Mouse (Mus musculus) right cerebral cortex, adult 18-20 months (tissue): ENCODE measurements around the gene Tie1.

Source experiments
- DNase-seq: peaks from one replicate; pipeline ENCODE4 v3.0.0; 2022; ENCODE audit warnings: mixed read lengths

Gene Tie1

DNA sequence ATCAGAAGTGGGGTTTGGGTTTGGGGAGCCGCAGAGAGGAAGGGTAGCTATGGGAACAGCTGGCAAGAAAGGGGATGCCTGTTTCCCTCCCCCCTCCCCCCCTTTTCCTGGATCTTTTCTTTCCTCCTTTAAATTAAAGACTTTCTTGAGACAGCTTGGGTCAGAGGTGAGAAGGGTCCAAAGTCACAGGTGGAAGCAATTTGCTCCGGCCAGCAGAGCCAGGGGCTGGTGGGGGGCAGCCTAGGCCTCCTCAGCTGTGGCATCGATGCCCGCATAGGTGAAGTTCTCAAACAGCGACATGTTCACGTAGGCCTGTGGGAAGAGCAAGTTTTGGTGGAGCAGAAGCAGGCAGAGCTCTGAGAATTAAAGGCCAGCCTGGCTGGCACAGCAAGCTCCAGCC, 18.6 kb downstream of the Tie1 start:
- DNase-seq = no peak

DNA sequence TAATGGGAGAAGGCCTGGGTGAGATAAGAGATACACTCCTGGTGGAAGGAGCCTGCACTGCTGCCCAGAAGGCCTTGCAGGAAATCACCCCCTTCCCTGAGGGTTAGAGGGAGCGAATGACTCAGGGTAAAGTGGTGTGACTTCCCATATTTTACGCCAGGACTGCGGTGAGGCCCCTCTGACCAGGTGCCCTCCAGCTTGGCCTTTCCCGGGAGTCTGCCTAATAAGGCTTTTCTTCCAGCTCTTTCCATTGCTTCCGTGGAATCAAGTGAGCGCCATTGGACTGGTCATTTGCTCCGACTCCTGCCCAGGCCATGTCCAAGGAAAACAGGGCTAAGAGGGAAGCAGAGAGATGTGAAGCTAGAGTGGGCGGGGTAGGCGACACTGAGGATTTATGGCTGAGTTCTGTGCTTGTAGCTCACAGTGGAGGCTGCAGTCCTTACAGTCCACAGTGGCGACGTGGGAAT, 24.1 kb downstream of the Tie1 start:
- DNase-seq = no peak

DNA sequence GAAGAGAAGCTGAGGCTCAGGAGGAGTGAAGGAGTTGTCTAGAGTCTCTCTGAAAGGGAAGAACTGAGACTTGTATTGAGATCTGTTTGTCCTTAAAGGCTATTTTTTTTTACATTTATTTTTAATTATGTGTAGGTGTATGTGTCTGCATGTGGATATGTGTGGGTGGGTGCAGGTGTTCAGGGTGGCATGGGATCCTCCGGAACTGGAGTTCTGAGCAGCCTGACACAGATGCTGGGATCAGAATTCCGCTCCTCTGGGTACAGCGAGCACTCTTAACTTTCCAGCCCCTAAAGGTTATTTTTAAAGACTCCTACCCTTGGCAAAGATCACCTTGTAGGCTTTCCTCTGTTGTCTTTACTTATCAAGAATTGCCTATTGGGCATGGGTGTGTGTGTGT, 24.9 kb downstream of the Tie1 start:
- DNase-seq = peak; percentile 41

DNA sequence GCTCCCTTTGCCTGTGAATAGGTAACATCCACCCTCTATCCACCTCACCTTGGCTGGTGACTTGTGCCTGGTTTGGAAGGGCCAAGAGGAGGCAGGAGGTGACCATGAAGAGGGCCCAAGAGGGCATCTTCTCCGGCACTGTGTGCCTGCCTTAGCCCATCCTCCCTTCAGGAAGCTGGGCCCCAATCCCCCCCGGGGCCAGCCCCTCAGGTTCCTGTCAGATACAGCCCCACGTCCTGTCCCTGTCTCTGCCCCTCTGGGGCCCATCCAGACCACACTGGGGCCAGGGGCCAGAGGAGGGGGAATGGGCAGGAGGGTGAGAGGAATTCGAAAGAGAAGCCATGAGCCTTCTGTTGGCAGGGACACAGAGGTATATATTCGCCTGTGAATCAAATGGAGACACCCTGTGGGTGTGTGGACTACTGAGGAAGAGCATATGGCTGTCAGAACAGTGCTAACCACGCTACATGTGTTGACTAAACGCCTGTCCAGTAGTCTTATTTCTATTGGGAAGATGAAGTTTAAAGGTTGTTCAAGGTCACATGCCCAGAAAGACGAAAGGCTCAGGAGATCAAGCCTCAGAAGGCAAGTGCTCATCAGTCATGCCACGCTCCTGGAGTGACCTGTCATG, 32.4 kb downstream of the Tie1 start, which contains the start of gene Mpl:
Mpl (minus strand) TSS at position 169 of the 631 bp plus-strand sequence.
- peak; percentile 44 for DNase-seq

DNA sequence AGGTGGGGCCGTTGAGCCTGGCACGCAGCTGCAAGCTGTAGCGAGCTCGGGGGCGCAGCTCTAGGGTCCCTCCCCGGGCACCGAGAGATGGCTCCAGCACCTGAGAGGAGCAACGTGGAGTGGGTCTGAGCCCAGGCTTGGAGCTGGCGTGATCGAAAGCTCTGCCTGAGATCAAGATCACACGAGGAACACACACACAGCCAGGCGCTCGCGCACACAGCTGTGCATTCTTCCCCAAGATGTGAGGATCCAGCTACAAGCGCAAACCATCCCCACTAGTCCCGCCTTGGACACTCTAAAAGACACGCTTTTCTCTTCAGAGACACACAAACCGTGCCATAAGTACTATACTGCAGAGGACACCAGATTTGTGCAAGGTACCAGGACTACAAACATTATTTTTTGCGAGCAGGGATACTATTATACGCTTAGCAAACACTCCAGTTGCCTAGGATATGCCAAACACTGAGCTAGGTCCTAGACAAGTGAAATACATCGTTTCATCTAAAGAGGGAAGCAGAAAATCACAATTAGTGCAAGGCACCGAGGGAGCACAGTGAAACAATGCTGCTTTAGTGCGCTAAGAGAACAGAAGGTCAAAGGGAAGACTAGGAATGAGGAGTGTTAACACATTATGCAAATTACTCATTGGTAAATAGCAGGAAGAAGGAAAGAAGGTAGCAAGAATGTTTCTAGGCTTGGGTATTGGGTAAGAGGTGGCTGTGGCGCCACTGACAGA, 43.3 kb downstream of the Tie1 start:
- no peak for DNase-seq

DNA sequence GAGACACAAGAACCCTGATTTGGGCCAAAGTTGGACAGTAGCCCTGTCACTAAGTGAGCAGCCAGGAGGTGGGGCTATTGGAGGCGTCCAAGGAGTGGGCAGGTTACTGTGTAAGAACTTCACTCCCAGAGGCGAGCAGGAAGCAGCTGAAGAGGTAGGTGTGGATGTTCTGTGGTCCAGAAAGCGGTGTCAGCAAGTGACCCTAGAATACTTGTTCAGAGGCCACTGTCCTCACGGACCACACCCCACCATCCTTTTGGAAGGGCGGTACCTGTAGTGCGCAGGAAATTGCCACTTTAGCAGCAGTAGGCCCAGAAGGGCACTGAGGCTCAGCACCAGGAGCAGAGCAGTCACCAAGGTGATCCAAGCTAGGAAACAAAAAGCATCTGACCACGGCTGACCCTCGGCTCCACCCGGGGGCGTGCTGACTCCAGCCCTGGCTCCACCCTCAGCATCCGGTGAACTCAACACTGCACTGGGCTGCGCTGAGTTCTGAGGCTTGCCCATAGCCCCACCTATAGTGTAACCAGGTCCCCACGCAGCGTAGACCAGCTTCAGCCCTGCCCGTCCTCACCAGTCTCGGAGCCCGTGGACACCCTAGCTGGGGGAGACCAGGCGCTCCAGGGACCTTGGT, 44.0 kb downstream of the Tie1 start:
- DNase-seq = no peak

DNA sequence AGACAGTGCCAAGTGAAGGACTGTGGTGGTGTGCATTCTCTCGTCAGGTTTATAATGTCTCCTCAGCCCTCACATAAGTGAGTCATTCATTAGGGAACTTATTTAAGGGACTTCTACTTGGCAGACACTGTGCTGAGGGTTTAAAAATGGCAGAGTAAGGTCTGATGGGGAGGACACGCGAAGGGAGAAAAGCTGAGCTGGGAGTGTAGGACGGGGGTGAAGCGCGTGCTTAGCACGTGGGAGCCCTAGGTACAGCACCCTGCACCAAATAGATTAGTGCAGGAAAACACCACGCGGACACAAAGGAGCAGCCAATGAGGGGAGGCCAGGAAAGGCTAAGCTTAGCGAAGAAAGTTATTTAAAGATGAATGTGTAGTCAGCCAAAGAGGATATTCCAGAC, 44.8 kb downstream of the Tie1 start:
- DNase-seq = peak; percentile 37

DNA sequence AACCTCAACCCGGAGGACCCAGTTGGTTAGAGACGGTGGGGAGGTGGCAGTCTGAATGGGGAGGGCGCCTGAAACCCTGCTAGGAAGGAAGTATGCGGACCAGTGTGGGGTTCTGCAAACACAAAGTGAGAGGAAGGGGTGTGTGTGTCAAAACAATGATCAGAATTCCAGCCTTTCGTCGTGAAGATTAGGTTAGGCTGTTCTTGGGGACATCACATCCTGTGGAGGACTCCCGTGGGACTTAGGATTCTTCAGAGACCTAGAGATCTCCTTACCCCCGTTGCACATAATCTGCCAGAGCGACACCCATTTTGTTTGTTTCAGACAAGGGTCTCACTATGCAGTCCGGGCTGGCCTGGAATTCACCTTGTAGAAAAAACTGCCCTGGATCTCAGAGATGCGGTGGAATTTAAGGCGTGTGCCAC, 52.0 kb downstream of the Tie1 start:
- DNase-seq = no peak

DNA sequence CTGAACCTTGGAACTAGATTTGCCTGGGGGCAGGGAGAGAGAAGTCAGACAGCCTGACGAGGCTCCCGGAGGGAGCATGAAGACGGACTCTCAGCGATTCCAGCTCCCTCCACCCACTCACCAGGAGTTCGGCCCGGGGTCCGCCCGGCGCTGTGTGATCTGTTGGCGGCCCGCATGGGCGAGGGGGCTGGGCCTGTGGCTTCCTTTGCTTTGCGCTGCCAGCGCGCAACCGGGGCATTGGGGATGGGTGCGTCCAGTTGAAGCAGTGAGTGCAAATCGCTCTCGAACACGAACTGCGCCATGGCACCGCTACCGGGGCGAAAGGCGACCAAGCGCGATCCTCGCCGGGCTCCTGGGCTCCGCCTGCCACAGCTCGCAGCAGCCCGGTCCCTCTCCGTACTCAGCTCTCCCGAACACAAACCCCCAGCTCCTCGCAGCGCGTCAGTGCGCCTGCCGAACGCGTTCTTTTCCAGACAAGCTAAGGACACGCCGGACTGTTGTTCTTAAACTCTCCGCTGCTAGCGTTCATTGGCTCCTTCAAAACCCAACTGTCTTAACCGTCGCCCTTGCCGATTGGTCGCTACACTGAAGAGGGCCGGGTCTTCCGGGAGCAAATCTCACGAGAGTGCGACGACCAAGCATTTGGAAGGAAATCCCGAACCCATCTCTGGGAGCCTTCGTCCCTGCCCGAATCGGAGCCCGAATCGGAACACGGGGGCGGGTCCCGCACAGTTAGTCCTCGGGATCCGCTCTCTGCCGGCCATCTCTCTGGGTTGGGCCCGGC, 52.8 kb downstream of the Tie1 start, which contains the start of gene Cdc20:
Cdc20 (minus strand) TSS at position 533 of the 784 bp plus-strand sequence.
- peak; percentile 91 for DNase-seq

DNA sequence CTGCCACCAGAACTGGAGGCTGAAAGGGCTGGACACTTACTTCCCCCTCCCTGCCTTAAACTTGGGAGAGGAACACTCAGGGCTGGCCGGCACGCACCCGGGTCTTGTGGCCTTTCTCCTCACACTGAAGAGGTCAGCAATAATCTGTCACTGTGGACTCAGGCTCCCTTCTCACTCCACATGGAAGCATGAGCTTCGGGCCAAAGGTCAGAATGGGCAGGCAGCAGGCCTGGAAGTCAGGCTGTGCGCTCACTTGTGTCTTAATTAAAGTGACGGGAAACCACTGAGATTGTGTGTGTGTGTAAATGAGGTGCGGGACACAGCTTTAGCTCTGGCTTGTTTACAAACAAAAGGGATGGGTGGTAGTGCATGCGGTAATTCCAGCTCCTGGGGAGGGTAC, 57.5 kb downstream of the Tie1 start:
- DNase-seq = no peak

DNA sequence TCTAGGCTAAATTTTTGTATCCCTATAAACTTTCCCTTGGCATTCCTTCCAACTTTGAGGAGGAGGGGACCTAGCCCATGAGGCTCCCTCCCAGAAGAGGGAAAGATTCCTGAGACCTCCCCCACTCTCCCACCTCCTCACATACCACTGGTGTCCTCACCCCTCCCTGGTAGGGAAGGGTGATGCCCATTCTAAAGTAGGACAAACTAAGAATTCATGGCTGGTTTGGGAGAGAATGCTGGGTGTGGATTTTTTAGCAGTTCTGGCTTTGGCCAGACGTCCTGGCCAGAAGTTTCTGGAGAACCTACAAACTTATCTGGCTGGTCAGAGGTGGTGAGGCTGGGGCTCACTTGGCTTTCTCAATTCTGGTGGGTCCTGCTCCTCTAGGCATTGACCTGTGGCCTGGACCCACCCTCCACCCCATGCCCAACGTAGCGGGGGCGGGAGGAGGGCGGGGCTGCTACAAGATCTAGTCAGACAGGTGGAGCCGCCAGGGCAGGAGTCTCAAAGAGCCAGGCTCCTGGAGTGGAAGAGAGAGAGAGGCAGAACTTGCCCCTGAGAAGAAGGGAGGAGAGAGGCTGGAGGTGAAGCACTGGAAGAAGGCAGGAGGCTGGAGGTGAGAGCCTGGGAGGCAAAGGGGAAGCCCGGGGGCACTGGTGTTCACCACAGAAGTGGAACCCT, 60.5 kb downstream of the Tie1 start:
- DNase-seq = no peak

DNA sequence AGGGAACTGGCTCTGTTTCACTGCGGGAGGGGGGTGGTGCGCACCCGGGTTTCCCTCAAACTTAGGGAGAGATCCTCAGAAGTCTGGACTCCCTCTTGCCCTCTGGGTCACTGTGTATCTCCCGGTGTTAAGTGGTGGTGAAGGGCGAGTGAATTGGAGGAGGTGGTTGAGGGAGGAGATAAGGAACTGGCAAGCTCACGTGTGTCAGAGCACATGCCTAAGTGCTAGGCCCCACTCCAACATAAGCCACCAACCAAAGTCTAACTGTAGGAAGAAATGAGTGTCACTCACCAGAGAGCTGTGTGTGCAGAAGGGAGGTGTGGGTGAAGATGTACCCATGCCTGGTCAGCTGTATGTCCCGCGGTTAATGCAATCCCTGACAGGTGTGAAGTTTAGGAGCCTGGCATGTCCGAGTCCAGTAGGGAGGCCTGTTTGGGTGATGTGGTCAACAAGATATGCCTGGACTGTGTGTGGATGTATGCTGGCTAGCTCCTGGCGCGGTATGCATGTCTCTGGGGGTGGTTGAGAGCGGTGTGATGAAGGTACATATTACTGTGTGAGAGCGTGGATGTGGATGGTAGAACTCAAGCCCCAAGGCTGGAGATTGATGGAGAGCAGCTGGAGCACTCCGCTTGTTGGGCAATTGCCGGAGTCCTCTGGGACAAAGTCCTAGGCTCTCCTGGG, 61.2 kb downstream of the Tie1 start:
- no peak for DNase-seq

DNA sequence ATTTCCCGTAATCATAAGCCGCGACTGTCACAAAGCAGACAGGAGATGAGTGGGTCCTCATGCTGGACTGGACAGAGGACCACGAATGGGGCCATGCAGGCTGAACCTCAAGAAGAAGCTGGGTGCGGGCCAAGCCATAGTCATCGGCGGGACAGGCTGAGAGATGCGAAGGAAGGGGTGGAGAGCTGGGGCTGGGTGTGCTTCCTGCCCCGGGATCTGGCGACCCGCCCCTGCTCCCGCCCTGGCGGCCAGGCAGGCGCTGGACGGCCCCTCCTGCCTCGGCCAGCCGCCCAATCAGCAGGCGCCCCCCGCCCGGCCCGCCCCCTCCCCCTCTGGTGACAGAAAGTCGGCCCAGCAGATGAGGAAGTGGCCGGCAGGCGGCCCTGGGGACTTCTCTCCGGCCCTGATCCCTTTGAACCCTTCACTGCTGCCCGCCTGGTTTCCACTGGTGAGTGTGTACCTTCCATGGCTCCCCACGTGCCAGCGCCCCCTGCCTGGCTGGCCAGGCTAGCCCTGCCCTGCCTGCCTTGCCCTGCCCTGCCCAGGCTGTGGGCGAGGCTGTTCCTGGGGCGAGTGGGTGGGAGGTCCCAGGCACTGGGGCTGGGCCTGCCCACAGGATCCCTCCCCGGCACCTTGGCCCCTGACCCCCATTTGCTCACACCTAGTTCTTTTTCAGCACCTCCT, 62.0 kb downstream of the Tie1 start, which contains the start of gene Elovl1:
Elovl1 (plus strand) TSS at position 326 of the 684 bp plus-strand sequence.
- peak; percentile 81 for DNase-seq

DNA sequence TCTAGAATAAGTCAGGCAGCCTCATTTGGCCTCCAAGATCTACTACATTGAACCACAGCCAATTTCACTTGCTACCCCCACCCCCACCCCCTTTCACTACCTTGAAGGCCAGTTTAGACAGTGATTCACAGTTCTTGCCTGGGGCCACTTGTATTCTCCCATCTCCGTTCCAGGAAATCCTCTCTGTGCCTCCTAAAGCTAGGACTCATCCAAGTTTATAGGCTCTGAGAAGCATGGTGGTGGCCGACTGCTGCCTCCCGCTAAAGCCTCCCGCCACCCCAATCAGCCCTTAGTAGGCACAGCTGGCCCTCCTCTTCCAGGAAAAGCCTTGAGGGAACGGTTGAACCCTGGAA, 62.5 kb downstream of the Tie1 start:
- DNase-seq = no peak

DNA sequence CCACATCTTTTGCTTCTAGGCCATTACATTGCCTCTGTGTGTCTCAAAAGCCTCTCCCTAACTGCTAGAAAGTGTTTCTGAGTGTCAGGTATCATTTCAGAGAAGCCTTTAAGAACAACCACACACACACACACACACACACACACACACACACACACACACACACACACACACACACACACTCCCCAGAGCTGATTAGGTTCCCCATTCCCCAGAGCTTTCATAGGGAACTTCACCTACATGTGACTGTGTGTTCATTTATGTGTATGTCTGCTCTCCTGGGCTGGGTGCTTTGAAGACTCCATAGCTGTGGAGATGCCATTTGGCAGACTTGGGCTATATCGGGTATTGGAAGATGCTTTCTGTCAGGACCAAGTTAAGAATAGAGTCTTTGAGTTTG, 64.5 kb downstream of the Tie1 start:
- no peak for DNase-seq

DNA sequence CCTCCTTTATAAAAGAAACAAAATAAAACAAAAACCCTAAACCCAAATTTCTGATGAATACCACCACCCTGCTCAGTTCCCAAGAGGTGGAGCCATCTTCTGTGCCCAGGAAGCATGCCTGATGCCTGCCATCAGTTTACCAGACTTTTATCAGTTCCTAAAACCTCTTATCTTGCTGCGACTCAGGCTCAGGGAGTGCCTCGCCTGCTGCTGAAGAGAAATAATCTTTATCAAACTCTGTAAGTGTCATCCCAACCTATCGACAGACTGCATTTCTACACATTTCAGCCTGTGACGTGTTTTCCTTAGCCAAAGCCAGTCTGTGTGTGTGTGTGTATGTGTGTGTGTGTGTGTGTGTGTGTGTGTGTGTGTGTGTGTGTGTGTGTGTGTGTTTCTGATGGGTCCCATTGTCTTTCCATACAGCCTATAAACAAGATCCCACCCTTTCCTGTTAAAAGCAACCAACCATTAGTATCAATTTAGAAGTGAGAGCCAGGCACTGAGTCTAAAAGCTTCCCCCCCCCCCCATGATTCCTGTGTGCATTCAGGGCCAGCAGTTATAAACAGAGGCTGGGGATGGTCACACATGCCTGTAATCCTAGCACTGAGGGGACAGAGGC, 65.2 kb downstream of the Tie1 start:
- DNase-seq = no peak

DNA sequence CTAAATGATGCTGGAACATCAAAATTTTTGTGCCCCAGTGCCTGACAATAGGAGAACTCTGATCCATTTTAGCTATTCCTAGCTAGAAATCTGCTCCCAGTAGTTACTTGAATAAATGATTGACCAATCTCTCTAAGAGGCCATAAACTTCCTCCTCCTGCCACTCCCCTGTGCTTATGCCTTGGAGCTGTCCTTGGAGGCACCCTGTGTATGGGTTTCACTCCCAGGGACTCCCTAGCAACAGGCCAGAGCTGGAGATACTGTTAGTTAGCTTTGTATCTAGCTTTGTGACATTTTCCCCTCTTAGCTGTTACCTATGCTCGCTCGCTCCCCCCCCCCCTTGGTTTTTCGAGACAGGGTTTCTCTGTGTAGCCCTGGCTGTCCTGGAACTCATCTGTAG, 68.5 kb downstream of the Tie1 start:
- no peak for DNase-seq
